Mouse (Mus musculus) kidney, postnatal 4 days (tissue): Measurements from ENCODE around the gene Gm10799.
A peak's percentile ranks its signal among the peaks of the same experiment; 100 is the strongest.
"Not testable (repeated sequence)": the region's sequence is repeated elsewhere in the genome, so short reads cannot be mapped to it uniquely, and the experiment has no call there.

Experiments
- DNase-seq, 2 experiments: peaks; one replicate each; pipeline ENCODE4 v3.0.0; 2021; ENCODE audit warnings: mixed read lengths in 2 of 2

The Gm10799 gene

GRCm38 (mm10) chr2:104068450-104068849 lies at the start of gene Gm10799:
TSS of gene Gm10799 (minus strand) at chr2:104068550.
- DNase-seq = not testable (repeated sequence)

DNA sequence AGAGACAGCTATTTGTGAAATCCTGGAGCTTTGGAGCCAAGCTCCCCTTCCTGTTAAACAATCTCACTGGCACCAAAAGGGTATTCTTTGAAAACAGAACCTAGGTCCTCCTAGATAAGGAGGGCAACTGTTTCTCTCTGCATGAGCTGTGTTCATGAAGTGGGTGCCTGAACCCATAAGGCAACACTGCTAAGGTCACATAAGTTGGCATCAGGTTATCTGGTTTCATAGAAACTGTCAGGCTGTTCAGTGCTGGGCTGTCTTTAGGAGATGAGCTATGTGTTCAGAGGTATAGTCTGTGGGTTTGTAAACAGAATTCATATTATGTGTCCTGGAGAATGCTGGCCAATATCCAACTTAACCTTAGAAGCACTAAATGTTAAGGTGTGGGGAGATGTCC lies 48.8 kb upstream of the Gm10799 start:
- not testable (repeated sequence) for DNase-seq

DNA sequence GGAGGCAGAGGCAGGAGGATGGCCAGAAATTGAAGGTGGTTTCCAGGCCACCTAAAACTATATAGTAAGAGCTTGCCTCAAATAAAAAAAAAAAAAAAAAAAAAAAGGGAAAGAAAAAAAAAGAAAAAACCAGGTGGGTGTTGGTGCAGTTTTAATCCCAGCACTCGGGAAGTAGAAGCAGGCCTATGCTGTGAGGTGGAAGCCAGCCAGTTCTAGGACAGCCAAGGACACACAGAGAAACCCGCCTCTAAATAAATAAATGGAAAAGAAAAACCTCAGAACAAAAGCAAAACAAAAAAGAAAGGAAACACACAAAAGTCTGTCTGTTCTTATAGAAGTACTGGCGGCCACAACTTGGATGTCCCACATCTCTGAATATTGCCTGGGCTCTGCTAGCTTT lies 46.5 kb upstream of the Gm10799 start:
- DNase-seq = no peak

DNA sequence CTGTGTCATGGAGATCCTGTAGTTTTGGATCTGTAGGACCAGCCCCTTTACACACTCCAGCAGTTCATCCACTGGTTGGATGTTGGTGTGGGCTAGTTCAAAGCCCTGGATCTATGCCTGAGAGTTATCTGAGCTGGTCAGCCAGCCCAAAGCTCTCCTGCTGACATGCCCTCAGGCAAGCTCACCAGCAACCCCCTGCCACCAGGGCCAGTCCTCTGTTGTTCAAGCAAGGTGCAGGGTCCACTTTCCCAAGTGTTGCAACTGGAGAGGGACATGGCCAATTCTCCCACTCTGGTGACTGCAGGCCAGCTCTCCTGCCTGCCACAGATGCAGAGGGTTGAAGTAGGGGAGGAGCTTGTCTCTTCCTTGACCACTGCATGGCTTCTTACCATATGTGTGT lies 45.2 kb upstream of the Gm10799 start:
- not testable (repeated sequence) for DNase-seq

GRCm38 (mm10) chr2:104111170-104111797 lies 42.9 kb upstream of the Gm10799 start:
- DNase-seq = not testable (repeated sequence)

DNA sequence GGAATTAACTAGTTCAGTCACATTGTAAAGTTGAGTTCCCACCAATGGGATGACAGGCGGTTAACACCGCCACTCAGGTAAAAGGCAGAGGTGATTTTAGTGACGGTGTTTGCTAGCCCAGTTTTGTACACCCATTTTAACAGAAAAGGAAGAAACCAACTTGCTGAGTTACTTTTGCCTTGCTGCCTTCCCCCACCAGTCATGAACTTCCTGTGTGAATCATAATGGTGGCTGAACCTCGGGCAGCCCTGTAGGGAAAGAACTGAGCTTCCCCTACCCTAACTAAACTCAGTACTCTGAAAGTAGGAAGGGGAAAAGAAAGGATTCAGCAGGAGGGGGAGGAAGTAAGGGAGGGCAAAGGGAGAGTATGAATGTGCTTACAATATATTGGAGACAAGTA lies 41.7 kb upstream of the Gm10799 start:
- DNase-seq = no peak

DNA sequence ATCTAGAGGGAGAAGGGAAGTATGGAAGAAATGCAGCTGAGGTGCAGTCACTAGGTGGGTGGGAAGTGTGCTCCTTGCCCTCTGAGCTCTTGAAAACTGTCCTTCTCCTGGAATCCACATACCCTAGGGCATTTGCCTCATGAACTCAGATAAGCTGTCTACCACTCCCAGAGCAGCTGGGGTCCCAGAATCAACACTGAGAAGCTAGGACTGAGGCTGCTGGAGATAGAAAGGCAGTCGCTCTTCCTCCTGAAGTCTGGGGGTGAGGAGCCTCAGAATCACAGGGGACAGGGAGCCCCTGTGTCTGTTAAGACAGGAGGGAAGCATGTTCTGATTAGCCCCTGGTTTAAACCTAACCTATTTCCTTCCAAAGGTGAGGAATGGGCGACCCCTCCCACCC lies 41.2 kb upstream of the Gm10799 start:
- peak in 1 of 2 experiments; percentile 31 for DNase-seq

DNA sequence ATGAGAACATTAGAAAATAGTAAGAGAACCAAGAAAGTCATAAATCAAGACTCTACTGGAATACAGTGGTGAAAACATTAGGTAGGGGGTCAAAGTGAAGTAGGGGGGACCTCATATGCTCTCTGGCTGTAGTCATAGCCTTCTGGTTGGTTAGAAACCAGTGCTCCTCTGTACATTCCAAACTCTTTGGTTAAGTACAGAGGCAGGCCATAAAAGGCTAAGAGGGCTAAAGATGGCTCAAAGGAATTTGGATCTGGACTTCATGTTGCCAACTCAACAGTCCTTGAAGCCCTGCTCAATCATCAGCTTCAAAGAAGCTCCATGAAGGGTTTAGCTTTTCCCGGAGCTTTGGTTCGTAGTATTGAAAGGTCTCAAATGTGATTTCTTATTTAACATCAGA lies 40.7 kb upstream of the Gm10799 start:
- not testable (repeated sequence) for DNase-seq

DNA sequence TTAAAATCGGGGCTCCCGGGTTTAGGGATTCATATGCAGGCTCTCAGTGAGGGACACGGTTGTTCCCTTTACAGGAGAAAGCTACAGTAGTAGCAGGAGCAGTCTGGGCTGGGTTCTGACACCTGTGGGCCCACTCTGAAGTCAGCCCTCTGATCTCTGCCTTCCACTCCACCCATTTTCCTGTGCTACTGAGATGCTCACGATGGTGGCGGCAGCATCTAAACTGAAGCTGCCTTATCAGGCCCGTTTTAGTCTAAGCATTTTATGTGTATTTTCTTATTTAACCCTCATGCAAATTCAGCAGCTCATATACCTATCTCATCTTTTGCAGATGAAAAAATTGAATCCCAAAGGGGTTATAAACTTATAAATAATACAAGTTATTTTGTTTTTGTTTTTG lies 36.5 kb upstream of the Gm10799 start:
- DNase-seq = no peak

GRCm38 (mm10) chr2:104099946-104100345 lies 31.6 kb upstream of the Gm10799 start:
- no peak for DNase-seq

- no peak for DNase-seq
Observed at GRCm38 (mm10) chr2:104099231-104099585, 30.9 kb upstream of the Gm10799 start.

- DNase-seq = no peak
Observed at GRCm38 (mm10) chr2:104098529-104099230, 30.3 kb upstream of the Gm10799 start.

DNA sequence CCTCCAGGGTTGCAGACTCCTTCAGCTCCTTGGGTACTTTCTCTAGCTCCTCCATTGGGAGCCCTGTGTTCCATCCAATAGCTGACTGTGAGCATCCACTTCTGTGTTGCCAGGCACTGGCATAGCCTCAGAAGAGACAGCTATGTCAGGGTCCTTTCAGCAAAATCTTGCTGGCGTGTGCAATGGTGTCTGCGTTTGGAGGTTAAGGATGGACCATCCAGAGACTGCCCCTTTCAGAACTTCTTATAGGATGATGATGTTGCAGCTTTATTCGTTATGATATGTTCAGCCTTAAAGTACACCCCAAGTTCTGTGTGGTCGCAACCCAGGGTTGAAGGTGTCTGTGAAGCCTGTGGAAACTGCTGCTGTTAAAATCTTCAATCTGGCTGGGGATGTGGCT lies 29.0 kb upstream of the Gm10799 start:
- DNase-seq = not testable (repeated sequence)

GRCm38 (mm10) chr2:104096796-104097195 lies 28.4 kb upstream of the Gm10799 start:
- not testable (repeated sequence) for DNase-seq

DNA sequence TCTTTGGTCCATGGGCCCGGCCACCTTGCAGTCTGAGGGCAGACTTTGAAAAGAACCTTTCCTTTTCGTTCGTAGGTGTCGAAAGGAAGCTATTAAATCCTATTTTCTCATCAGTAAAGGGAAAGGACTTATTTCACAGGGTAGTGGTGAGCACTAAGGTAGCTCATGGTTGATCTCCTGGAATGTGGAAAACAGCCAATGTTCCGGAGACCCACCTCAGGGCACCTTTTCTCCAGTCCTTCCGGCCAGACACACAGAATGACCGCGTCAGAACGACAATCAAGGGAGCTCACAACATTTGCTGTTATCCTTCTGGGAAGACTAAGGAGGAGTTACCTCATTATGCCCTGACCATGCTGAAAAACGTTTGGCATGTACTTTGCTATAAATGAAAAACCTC lies 27.9 kb upstream of the Gm10799 start:
- DNase-seq = peak; percentile 8 to 21

GRCm38 (mm10) chr2:104095741-104096213 lies 27.4 kb upstream of the Gm10799 start, which contains the start of gene Cd59a:
TSS of gene Cd59a (plus strand) at chr2:104095801.
- peak; percentile 89 to 93 for DNase-seq

- DNase-seq = no peak
Observed at GRCm38 (mm10) chr2:104093305-104093704, 25.0 kb upstream of the Gm10799 start.

DNA sequence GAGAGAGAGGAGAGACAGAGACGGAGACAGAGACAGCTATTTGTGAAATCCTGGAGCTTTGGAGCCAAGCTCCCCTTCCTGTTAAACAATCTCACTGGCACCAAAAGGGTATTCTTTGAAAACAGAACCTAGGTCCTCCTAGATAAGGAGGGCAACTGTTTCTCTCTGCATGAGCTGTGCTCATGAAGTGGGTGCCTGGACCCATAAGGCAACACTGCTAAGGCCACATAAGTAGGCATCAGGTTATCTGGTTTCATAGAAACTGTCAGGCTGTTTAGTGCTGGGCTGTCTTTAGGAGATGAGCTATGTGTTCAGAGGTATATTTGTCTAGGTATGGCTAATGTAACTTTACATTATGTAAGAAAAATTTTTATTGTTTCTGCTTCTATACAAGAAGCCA lies 19.2 kb upstream of the Gm10799 start:
- DNase-seq = not testable (repeated sequence)

- not testable (repeated sequence) for DNase-seq
Observed at GRCm38 (mm10) chr2:104084027-104084426, 15.7 kb upstream of the Gm10799 start.

GRCm38 (mm10) chr2:104082474-104082873 lies 14.1 kb upstream of the Gm10799 start:
- no peak for DNase-seq

DNA sequence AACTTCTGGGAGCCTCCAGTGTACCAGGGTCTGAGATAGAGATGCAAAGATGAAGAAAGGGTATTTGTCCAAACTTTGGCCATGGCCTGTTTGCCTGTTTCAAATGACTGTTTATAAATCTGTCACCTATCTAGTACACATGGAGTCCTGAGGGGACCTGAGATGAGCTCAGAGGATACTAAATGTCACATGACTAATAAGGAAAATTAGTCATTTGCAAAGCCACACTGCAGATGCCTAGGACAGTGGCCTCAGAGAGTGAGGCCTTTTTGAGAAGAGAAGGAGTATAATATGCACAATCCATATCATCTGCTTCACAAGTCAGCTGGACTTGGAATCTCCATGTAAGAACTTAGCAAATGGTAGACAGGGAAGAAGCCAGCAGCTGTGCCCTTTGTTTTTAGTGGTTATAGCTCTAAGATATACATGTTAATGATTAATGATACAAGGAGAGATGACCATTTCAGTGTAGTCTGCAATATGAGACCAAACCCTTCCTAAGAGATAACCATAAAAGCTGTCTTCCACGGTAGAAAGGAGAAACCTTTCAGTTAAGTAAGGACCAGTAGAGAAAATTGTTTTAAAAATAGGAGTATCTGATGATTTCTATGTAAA lies 13.2 kb upstream of the Gm10799 start:
- not testable (repeated sequence) for DNase-seq

- DNase-seq = not testable (repeated sequence)
Observed at GRCm38 (mm10) chr2:104078285-104078684, 9.9 kb upstream of the Gm10799 start.

DNA sequence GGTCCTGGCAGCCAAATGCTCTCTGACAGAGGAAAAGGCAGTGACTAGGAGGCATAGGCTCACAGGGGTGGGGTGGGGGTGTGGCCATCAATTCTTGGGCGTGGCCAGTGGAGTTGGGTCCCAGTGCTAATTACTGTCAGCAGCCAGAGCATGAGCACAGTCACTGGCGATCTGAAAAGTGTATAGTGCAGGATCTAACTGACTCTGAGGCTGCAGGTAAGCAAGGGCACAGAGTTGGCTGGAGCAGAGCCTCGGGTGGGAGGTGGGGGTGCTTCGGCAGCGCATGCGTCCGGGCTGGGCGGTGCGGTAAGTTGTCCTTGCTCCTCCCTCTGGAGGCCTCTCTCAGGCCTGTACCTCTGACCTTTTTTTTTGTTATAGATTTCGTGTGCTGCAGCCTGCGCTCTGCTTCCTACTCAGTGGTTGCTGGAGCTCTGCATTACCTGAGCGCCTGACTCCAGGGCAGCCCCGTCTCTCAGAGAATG lies 1.4 kb upstream of the Gm10799 start, which contains the start of gene Cd59b:
Cd59b (plus strand) TSS at position 146 of the 482 bp plus-strand sequence.
- DNase-seq = peak; percentile 72 to 79

DNA sequence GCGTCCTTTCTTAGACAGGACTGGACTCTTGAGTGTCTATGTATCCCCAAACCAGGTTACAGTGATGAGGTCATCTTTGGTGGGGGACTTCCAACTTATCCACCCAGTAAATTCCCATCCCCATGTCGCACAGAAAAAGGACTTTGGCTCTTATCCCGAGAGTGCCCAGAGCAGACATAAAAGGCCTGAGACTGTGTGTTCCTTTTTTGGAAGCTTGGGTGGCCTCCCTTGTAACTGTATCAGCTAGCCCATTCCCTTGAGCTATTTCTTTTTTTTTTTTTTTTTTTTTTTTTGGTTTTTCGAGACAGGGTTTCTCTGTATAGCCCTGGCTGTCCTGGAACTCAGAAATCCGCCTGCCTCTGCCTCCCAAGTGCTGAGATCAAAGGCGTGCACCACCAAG lies 2.8 kb downstream of the Gm10799 start, which contains the start of gene Gm10912:
Gm10912 (plus strand) TSS at position 301 of the 400 bp plus-strand sequence.
- not testable (repeated sequence) for DNase-seq
